Mouse (Mus musculus) CH12.LX (cell line): ENCODE results near the gene 1600012H06Rik. TPM values are rescaled to one million over a fixed set of nuclear protein-coding genes. Genes with fewer than 3 reads are reported as not detected.
A peak's percentile ranks its signal among the peaks of the same experiment; 100 is the strongest.

Experiments
- DNase-seq: peaks from one replicate; pipeline ENCODE4 v3.0.0-alpha.2; 2013; ENCODE audit errors: extremely low read depth
- H3K27ac ChIP-seq: 2 replicates; pipeline ENCODE4 v1.5.1; 2012; ENCODE audit warnings: low read depth, mild to moderate bottlenecking, control low read depth, moderate library complexity; ENCODE audit not compliant: insufficient read depth
- H3K27me3 ChIP-seq: replicated peaks from 2 replicates; pipeline ENCODE3; 2012; ENCODE audit warnings: inconsistent platforms
- H3K36me3 ChIP-seq, 2 experiments: replicated peaks in 1 of 2; 2 replicates each; pipeline versions ENCODE3 to v1.6.1; 2012; ENCODE audit warnings: inconsistent platforms in 1 of 2, low read length in 1 of 2, mild to moderate bottlenecking in 1 of 2, mixed read lengths in 1 of 2, moderate library complexity in 1 of 2; ENCODE audit not compliant: control insufficient read depth in 1 of 2, insufficient read depth in 1 of 2
- H3K4me1 ChIP-seq, 2 experiments: 2 replicates each; pipeline ENCODE4 v1.6.1; 2012; ENCODE audit warnings: inconsistent platforms in 1 of 2, moderate library complexity in 1 of 2; ENCODE audit not compliant: insufficient read depth in 2 of 2, control insufficient read depth in 1 of 2
- H3K4me2 ChIP-seq: 2 replicates; pipeline ENCODE4 v1.6.1; 2012; ENCODE audit warnings: low read depth, mild to moderate bottlenecking, control low read depth; ENCODE audit not compliant: poor library complexity, insufficient read depth, severe bottlenecking
- H3K4me3 ChIP-seq, 3 experiments: fragments of 150-350 bp in 1 of 3; sonication (generic) in 1 of 3; replicated peaks in 1 of 3; 2 replicates each; pipeline versions ENCODE3 to v1.5.1; 2011 to 2012; ENCODE audit warnings: low read depth in 2 of 3, low read length in 2 of 3, mild to moderate bottlenecking in 2 of 3, moderate library complexity in 2 of 3, control low read depth in 1 of 3, improper control_type of control experiment in 1 of 3, inconsistent platforms in 1 of 3, mixed read lengths in 1 of 3; ENCODE audit not compliant: poor library complexity in 1 of 3
- H3K79me2 ChIP-seq: replicated peaks from 2 replicates; pipeline ENCODE4 v1.6.1; 2012; ENCODE audit warnings: mild to moderate bottlenecking, moderate library complexity; ENCODE audit not compliant: control insufficient read depth, poor library complexity, insufficient read depth, severe bottlenecking; ENCODE audit errors: extremely low read depth
- H3K9ac ChIP-seq: 2 replicates; pipeline ENCODE4 v1.6.1; 2012; ENCODE audit warnings: low read depth, mild to moderate bottlenecking, control low read depth, moderate library complexity; ENCODE audit not compliant: insufficient read depth
- H3K9me3 ChIP-seq: replicated peaks from 2 replicates; pipeline ENCODE3; 2012; ENCODE audit warnings: low read length, inconsistent platforms, mixed read lengths
- BHLHE40 ChIP-seq: IDR thresholded peaks from 2 replicates; pipeline ENCODE4 v1.6.1; 2011; ENCODE audit warnings: mild to moderate bottlenecking, low read depth, low read length, improper control_type of control experiment
- CHD2 ChIP-seq: IDR thresholded peaks from 2 replicates; pipeline ENCODE4 v1.6.1; 2011; ENCODE audit warnings: low read length, improper control_type of control experiment
- CTCF ChIP-seq, 2 experiments: IDR thresholded peaks in 1 of 2; conservative IDR thresholded peaks in 1 of 2; 2 replicates each; pipeline ENCODE4 v1.5.1; 2011 to 2012; ENCODE audit warnings: low read depth in 2 of 2, low read length in 2 of 2, improper control_type of control experiment in 1 of 2, inconsistent platforms in 1 of 2, mild to moderate bottlenecking in 1 of 2, moderate library complexity in 1 of 2
- ELF1 ChIP-seq: IDR thresholded peaks from 2 replicates; pipeline ENCODE4 v1.6.1; 2014; ENCODE audit warnings: low read depth, mild to moderate bottlenecking, inconsistent platforms, low read length, improper control_type of control experiment
- EP300 ChIP-seq: IDR thresholded peaks from 2 replicates; pipeline ENCODE4 v1.6.1; 2011; ENCODE audit warnings: low read length, improper control_type of control experiment
- HCFC1 ChIP-seq: IDR thresholded peaks from 2 replicates; pipeline ENCODE4 v1.6.1; 2012; ENCODE audit warnings: low read depth, mild to moderate bottlenecking, inconsistent platforms, low read length, improper control_type of control experiment
- IRF4 ChIP-seq: IDR thresholded peaks from 2 replicates; pipeline ENCODE4 v1.6.1; 2014; ENCODE audit warnings: low read depth, mild to moderate bottlenecking, inconsistent platforms, low read length, improper control_type of control experiment
- KAT2A ChIP-seq: IDR thresholded peaks from 2 replicates; pipeline ENCODE4 v1.6.1; 2012; ENCODE audit warnings: low read length, improper control_type of control experiment, inconsistent platforms; ENCODE audit not compliant: insufficient replicate concordance
- MAZ ChIP-seq: IDR thresholded peaks from 2 replicates; pipeline ENCODE4 v1.6.1; 2012; ENCODE audit warnings: low read depth, mild to moderate bottlenecking, inconsistent platforms, low read length, improper control_type of control experiment, moderate library complexity
- MXI1 ChIP-seq: IDR thresholded peaks from 2 replicates; pipeline ENCODE4 v1.6.1; 2011; ENCODE audit warnings: mild to moderate bottlenecking, low read depth, low read length, improper control_type of control experiment
- NELFE ChIP-seq: IDR thresholded peaks from 2 replicates; pipeline ENCODE4 v1.6.1; 2011; ENCODE audit warnings: low read depth, low read length, improper control_type of control experiment
- POLR2A ChIP-seq: IDR thresholded peaks from 2 replicates; pipeline ENCODE4 v1.6.1; 2011; ENCODE audit warnings: low read depth, mild to moderate bottlenecking, improper control_type of control experiment, low read length
- POLR2AphosphoS2 ChIP-seq: IDR thresholded peaks from 2 replicates; pipeline ENCODE4 v1.6.1; 2011; ENCODE audit warnings: low read depth, low read length, improper control_type of control experiment
- RAD21 ChIP-seq: IDR thresholded peaks from 2 replicates; pipeline ENCODE4 v1.6.1; 2011; ENCODE audit warnings: low read depth, mild to moderate bottlenecking, low read length, improper control_type of control experiment, moderate library complexity
- SMC3 ChIP-seq: IDR thresholded peaks from 2 replicates; pipeline ENCODE4 v1.6.1; 2011; ENCODE audit warnings: low read depth, low read length, improper control_type of control experiment
- TCF12 ChIP-seq: IDR thresholded peaks from 2 replicates; pipeline ENCODE4 v1.6.1; 2014; ENCODE audit warnings: low read depth, mild to moderate bottlenecking, inconsistent platforms, low read length, improper control_type of control experiment
- UBTF ChIP-seq: IDR thresholded peaks from 2 replicates; pipeline ENCODE4 v1.6.1; 2012; ENCODE audit warnings: low read depth, mild to moderate bottlenecking, inconsistent platforms, low read length, improper control_type of control experiment, moderate library complexity
- ZC3H11A ChIP-seq: IDR thresholded peaks from 2 replicates; pipeline ENCODE4 v1.6.1; 2012; ENCODE audit warnings: low read depth, mild to moderate bottlenecking, inconsistent platforms, low read length, improper control_type of control experiment
- ZKSCAN1 ChIP-seq: IDR thresholded peaks from 2 replicates; pipeline ENCODE4 v1.6.1; 2012; ENCODE audit warnings: low read depth, inconsistent platforms, low read length, improper control_type of control experiment, borderline replicate concordance
- ZNF384 ChIP-seq: IDR thresholded peaks from 2 replicates; pipeline ENCODE4 v1.6.1; 2012; ENCODE audit warnings: low read depth, low read length, improper control_type of control experiment, inconsistent platforms
- dilution Hi-C: fragments of 300-500 bp; cut with MboI; formaldehyde crosslinking; loops from 2 replicates; pipeline ENCODE4 v1.14.3; 2020; ENCODE audit warnings: low sequenced_read_pairs; ENCODE audit not compliant: extremely low pct_unique_long_range_greater_than_20kb, extremely low pct_ligation_motif_present
- in situ Hi-C: fragments of 300-500 bp; cut with MboI; formaldehyde crosslinking; loops from 3 replicates; pipeline ENCODE4 v1.14.3; 2019; ENCODE audit warnings: low sequenced_read_pairs, low pct_ligation_motif_present, low pct_unique_long_range_greater_than_20kb, mixed read lengths
- polyA plus RNA-seq: library from polyadenylated mRNA; unstranded; fragments of >175 nt; gene quantifications from 2 replicates; pipeline ENCODE4 v1.2.1, GENCODE M21; 2012; ENCODE audit warnings: low read depth; ENCODE audit not compliant: insufficient read length
- total RNA-seq, 2 experiments: library from RNA; depleted of rRNA; stranded (reverse); fragments of 300-350 nt in 1 of 2; fragments of >200 nt in 1 of 2; gene quantifications; 2 replicates each; pipeline ENCODE4 v1.2.3; 2012 to 2014

1600012H06Rik gene
- total and polyA plus RNA-seq, 3 experiments: 5.4 to 12.4 (median 10.6) TPM

DNA sequence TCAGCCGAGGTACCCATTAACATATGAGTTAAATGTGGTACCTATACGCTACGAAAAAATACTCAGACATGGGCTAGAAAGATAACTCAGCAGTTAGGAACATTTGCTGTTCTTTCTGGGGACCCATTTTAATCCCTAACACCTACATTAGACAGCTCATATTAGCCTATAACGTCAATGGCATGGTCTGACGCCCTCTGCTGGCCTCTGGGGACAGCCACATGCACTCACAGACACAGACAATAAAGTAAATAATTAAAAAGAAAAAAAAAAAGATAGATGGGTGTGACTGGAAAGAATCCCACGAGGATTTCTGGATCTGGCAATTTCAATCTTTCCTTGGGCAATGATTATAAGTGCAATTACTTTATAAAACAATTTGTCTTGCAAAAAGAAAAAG lies 30.6 kb upstream of the 1600012H06Rik start:
- H3K79me2 ChIP-seq: no peaks in the 10 kb centered on the region
- H3K36me3 ChIP-seq: peaks cover 0 to 8% of the 10 kb centered on the region in 2 experiments
- H3K27ac ChIP-seq: no peak overlapping the region
- no peak overlapping the region for H3K9ac ChIP-seq
- H3K4me2 ChIP-seq: no peak overlapping the region
- dilution Hi-C loops: no loop called here
- in situ Hi-C loops: loop anchor here (25.0 kb wide), 1 partner anchor 625 kb away; the partner anchor contains the start of gene Smoc2
- no peaks in the 10 kb centered on the region for H3K9me3 ChIP-seq
- H3K4me3 ChIP-seq: no peak overlapping the region
- no peaks in the 10 kb centered on the region for H3K27me3 ChIP-seq
- TF ChIP-seq ZNF384 (peak; percentile 29), NELFE (no peak), ZC3H11A (no peak), TCF12 (no peak), CTCF (conservative IDR thresholded peaks at IDR 0.05 in 1 of 2, IDR thresholded peaks at IDR 0.05 in 1 of 2; ENCODE audit: low read depth in 2 of 2, low read length in 2 of 2) (peak; percentile 21 to 60; a peak in 2 of 4 replicates), UBTF (no peak), RAD21 (peak; percentile 17), BHLHE40 (no peak), KAT2A (no peak), IRF4 (no peak), EP300 (no peak), POLR2A (no peak), SMC3 (peak; percentile 48), HCFC1 (no peak), MAZ (no peak), MXI1 (no peak)
- DNase-seq: peak; percentile 31
- H3K4me1 ChIP-seq: peaks cover 0 to 7% of the 10 kb centered on the region in 2 experiments; a peak in 2 of 4 replicates

DNA sequence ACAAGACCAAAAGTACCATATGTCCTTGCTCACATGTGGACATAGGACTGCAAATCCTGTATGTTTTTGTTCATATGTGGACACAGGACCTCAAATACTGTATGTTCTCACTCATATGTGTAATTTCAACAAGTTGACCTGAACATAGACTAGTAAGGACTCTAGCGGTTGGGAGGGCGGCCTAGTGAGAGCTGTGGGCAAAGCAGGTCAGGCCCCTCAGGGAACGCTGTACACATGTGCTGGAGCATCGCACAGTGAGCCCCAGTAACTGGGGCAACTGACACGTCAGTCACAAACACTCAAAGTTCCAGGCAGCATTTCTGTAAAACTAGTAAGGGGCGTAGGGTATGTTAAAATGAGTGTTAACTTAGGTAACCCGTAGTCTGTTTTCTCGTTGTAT lies 30.0 kb upstream of the 1600012H06Rik start:
- in situ Hi-C loops (loop anchor here (25.0 kb wide), 1 partner anchor 626 kb away; the partner anchor contains the start of gene Smoc2), dilution Hi-C loops (no loop called here)
- TF ChIP-seq ZKSCAN1: no peak
- TF ChIP-seq TCF12: no peak
- TF ChIP-seq ZC3H11A: no peak
- no peak for TF ChIP-seq IRF4
- TF ChIP-seq POLR2AphosphoS2: no peak
- no peak for TF ChIP-seq CHD2
- no peak for TF ChIP-seq RAD21
- TF ChIP-seq SMC3: no peak
- no peak for TF ChIP-seq ELF1
- DNase-seq: no peak
- H3K36me3 ChIP-seq: peaks cover 0 to 8% of the 10 kb centered on the region in 2 experiments
- no peaks in the 10 kb centered on the region for H3K27me3 ChIP-seq
- no peak overlapping the region for H3K9ac ChIP-seq
- H3K4me2 ChIP-seq: no peak overlapping the region
- no peaks in the 10 kb centered on the region for H3K9me3 ChIP-seq
- no peak overlapping the region for H3K27ac ChIP-seq
- no peak overlapping the region for H3K4me3 ChIP-seq
- H3K79me2 ChIP-seq: no peaks in the 10 kb centered on the region
- peaks cover 0 to 7% of the 10 kb centered on the region in 2 experiments; a peak in 2 of 4 replicates for H3K4me1 ChIP-seq
